Mouse (Mus musculus) E14TG2a.4 (cell line): ENCODE results near the gene Dclk1.

ENCODE experiments used
- H3K27me3 ChIP-seq: 2 replicates; pipeline ENCODE4 v1.6.1; 2014; ENCODE audit warnings: low read length, control low read depth; ENCODE audit not compliant: insufficient read depth
- H3K36me3 ChIP-seq: 2 replicates; pipeline ENCODE4 v1.6.1; 2014; ENCODE audit warnings: low read length, control low read depth; ENCODE audit not compliant: insufficient read depth
- H3K4me1 ChIP-seq: replicated peaks from 2 replicates; pipeline ENCODE4 v1.6.1; 2014; ENCODE audit warnings: low read depth, low read length, control low read depth
- H3K4me3 ChIP-seq: replicated peaks from 2 replicates; pipeline ENCODE4 v1.5.1; 2014; ENCODE audit warnings: mild to moderate bottlenecking, low read length
- H3K9me3 ChIP-seq: 2 replicates; pipeline ENCODE4 v1.6.1; 2014; ENCODE audit warnings: low read length, control low read depth
- CTCF ChIP-seq: conservative IDR thresholded peaks from 2 replicates; pipeline ENCODE4 v1.5.1; 2014; ENCODE audit warnings: low read length
- NANOG ChIP-seq: IDR thresholded peaks from 2 replicates; pipeline ENCODE4 v1.6.1; 2014; ENCODE audit warnings: borderline replicate concordance, low read length, mixed read lengths
- POU5F1 ChIP-seq: IDR thresholded peaks from 2 replicates; pipeline ENCODE4 v1.6.1; 2014; ENCODE audit warnings: low read length, borderline replicate concordance

Gene Dclk1

GRCm38 (mm10) chr3:55465785-55466184 is 223.6 kb downstream of the Dclk1 start:
- Histone ChIP-seq H3K9me3 (no peaks in the 10 kb centered on the region; the same call in 1 of the 2 replicates), H3K4me3 (no peak overlapping the region), H3K27me3 (no peaks in the 10 kb centered on the region), H3K4me1 (peaks cover 6% of the 10 kb centered on the region; the same call in 1 of the 2 replicates), H3K36me3 (no peaks in the 10 kb centered on the region)
- TF ChIP-seq NANOG (no peak), CTCF (no peak), POU5F1 (no peak)

- H3K9me3 ChIP-seq: no peaks in the 10 kb centered on the region
- no peaks in the 10 kb centered on the region for H3K27me3 ChIP-seq
- H3K4me1 ChIP-seq: peaks cover 6% of the 10 kb centered on the region; the same call in 1 of the 2 replicates
- H3K4me3 ChIP-seq: no peak overlapping the region
- no peak for TF ChIP-seq CTCF
- TF ChIP-seq POU5F1: no peak
- no peak for TF ChIP-seq NANOG
- H3K36me3 ChIP-seq: no peaks in the 10 kb centered on the region
These were observed 224.2 kb downstream of the Dclk1 start for GRCm38 (mm10) chr3:55466348-55466747.

GRCm38 (mm10) chr3:55472110-55472509 is 229.9 kb downstream of the Dclk1 start, which contains the start of gene Gm21954:
TSS of gene Gm21954 (minus strand) at chr3:55472210.
- Histone ChIP-seq H3K4me1 (no peaks in the 10 kb centered on the region), H3K27me3 (no peaks in the 10 kb centered on the region), H3K36me3 (no peaks in the 10 kb centered on the region), H3K4me3 (no peak within 1 kb of the TSS), H3K9me3 (no peaks in the 10 kb centered on the region)
- TF ChIP-seq CTCF: no peak
- no peak for TF ChIP-seq NANOG
- no peak for TF ChIP-seq POU5F1

DNA sequence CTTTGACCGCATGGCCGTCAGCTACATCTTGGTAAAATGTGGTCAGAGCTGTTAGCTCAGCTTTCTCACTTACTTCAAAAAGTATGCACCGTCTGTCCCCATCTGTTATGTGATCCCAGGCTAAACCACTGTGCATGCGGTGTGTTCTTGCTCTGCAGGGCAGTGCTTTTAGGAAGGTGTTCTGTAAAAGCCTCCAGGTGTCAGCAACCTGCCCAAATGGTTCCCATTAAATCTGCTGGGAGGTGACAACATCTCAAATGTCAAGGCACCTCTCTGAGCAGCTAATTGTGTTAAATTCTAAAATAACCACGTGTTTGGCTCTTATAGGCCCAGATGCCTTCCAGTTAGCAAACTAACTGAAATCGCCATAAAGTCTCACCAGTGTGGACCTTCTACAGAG is 231.0 kb downstream of the Dclk1 start:
- Histone ChIP-seq H3K9me3 (no peaks in the 10 kb centered on the region), H3K4me1 (peaks cover 5% of the 10 kb centered on the region; the same call in 1 of the 2 replicates), H3K27me3 (no peaks in the 10 kb centered on the region), H3K4me3 (no peak overlapping the region), H3K36me3 (no peaks in the 10 kb centered on the region)
- TF ChIP-seq POU5F1: no peak
- TF ChIP-seq NANOG: no peak
- no peak for TF ChIP-seq CTCF

- Histone ChIP-seq H3K4me3 (no peak overlapping the region), H3K4me1 (peaks cover 12% of the 10 kb centered on the region; the same call in 1 of the 2 replicates), H3K27me3 (no peaks in the 10 kb centered on the region), H3K36me3 (no peaks in the 10 kb centered on the region), H3K9me3 (no peaks in the 10 kb centered on the region)
- TF ChIP-seq CTCF: no peak
- no peak for TF ChIP-seq NANOG
- no peak for TF ChIP-seq POU5F1
These were observed 234.5 kb downstream of the Dclk1 start for GRCm38 (mm10) chr3:55476694-55477093.

- Histone ChIP-seq H3K4me1 (peaks cover 21% of the 10 kb centered on the region), H3K9me3 (no peaks in the 10 kb centered on the region), H3K36me3 (no peaks in the 10 kb centered on the region), H3K4me3 (no peak overlapping the region), H3K27me3 (no peaks in the 10 kb centered on the region)
- TF ChIP-seq CTCF (no peak), NANOG (no peak)
These were observed 237.1 kb downstream of the Dclk1 start for GRCm38 (mm10) chr3:55479306-55479705.

GRCm38 (mm10) chr3:55481140-55481539 is 239.0 kb downstream of the Dclk1 start:
- Histone ChIP-seq H3K4me3 (no peak overlapping the region), H3K4me1 (peaks cover 21% of the 10 kb centered on the region), H3K36me3 (no peaks in the 10 kb centered on the region), H3K9me3 (no peaks in the 10 kb centered on the region), H3K27me3 (no peaks in the 10 kb centered on the region)
- TF ChIP-seq POU5F1 (no peak), CTCF (no peak), NANOG (no peak)

DNA sequence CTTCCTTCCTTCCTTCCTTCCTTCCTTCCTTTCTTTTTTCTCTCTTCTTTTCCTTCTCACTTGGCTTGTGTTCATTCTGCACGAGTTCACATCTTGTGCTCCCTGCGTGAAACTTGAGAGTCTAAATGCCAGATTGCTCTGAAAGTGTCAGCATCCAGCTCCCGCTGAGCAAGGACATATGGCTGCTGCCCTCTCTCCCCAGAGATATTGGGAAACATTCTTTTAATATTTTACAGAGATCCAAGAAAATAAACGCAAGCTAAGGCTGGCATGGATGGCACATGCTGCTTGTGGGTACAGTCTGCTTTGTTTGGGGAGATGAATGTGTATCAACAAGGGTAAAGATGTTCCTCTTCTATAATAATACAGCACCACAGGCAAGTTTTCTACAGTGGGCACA is 241.2 kb downstream of the Dclk1 start:
- TF ChIP-seq POU5F1 (no peak), NANOG (no peak), CTCF (no peak)
- Histone ChIP-seq H3K4me1 (peaks cover 14% of the 10 kb centered on the region), H3K27me3 (no peaks in the 10 kb centered on the region), H3K9me3 (no peaks in the 10 kb centered on the region), H3K36me3 (no peaks in the 10 kb centered on the region), H3K4me3 (no peak overlapping the region)

DNA sequence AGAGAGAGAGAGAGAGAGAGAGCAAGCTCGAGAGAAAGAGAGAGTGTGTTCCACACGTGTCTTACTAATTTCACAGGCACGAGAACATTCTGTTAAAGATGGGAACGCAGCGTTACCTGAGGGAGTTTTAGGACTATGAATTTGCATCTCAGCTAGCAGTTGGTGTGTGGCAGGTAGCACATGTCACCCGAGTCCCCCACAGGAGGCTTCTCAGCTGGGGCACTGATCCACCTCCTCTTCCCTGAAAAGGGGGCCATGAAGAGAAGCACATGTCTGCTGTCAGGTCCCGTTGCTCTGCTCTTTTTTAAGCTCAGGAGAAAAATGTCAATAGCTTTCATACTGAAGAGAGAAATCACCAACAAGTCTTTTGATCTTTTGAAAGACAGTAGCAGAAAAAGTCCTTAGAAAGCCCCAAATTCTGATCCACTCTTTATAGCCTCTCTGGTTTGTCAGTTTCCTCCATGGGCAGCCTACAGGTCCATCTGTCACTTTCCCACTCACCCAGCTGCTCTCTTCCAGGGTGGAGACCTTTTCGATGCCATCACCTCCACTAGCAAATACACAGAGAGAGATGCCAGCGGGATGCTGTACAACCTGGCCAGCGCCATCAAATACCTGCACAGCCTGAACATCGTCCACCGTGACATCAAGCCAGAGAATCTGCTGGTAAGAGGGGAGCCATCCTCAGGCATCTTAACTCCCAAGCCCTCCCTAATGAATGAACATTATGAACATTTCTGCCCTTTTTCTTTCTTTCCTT is 247.2 kb downstream of the Dclk1 start:
- Histone ChIP-seq H3K4me1 (no peaks in the 10 kb centered on the region), H3K36me3 (no peaks in the 10 kb centered on the region), H3K9me3 (no peaks in the 10 kb centered on the region), H3K27me3 (0 out of 2 replicates have a peak, but pooled peaks cover 5% of the 10 kb centered on the region), H3K4me3 (no peak overlapping the region)
- no peak for TF ChIP-seq CTCF
- TF ChIP-seq NANOG: no peak
- TF ChIP-seq POU5F1: no peak
